Mouse (Mus musculus): ENCODE measurements at regions not wholly inside any gene's neighbourhood (a gene's known extent, or its start where the extent isn't known, plus 50 kb on each side); places are given as distances from the start of the nearest gene placed in this dataset.

GRCm38 (mm10) chr3:9148605-9149004 is 461.3 kb downstream of the Zfp704 start:
- 86% methylated on average over 5 of the region's 5 CpGs for WGBS
- H3K9me3 ChIP-seq (replicated peaks; ENCODE audit: control insufficient read depth, low read length), result no peaks in the 10 kb centered on the region

DNA sequence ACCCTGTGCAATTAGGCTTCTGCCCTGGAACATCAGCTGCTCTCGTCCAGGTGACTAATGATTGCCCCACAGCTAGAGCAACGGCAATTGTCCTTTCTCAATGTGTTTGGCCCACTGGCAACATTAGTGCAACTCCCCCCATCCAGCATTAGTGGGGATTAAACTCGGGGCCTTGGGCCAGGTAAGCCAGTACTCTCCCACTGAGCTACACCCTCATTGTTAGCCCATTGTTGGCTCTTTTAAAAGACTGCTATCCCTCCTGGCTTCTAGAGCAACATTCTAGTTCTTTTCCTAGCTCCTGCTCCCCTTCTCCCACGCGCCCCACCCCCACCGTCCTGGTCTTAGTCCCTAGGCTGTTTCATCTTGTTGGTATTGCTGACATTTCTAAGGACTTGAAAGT is 463.4 kb downstream of the Zfp704 start:
- no peaks in the 10 kb centered on the region for H3K36me3 ChIP-seq (replicated peaks; ENCODE audit: control insufficient read depth, insufficient read depth, low read depth, low read length)
- no peaks in the 10 kb centered on the region for H3K4me1 ChIP-seq (ENCODE audit: control insufficient read depth, insufficient read depth, low read length)
- no peak overlapping the region for H3K9ac ChIP-seq (replicated peaks; ENCODE audit: low read length)
- H3K9me3 ChIP-seq (replicated peaks; ENCODE audit: control insufficient read depth, low read length), result no peaks in the 10 kb centered on the region
- no peak for ATAC-seq (replicated peaks; ENCODE audit: insufficient number of reproducible peaks, low FRiP score, low TSS enrichment, low read depth)
- no peaks in the 10 kb centered on the region for H3K27me3 ChIP-seq (ENCODE audit: control insufficient read depth, insufficient read depth, low read length)
- no peak overlapping the region for H3K4me3 ChIP-seq (ENCODE audit: low read depth, low read length)
- H3K4me2 ChIP-seq (ENCODE audit: low read depth, low read length), result no peak overlapping the region
- no peak for DNase-seq (ENCODE audit: low spot score)
- 58% methylated on average over 6 of the region's 6 CpGs for WGBS
- no peak overlapping the region for H3K27ac ChIP-seq (replicated peaks; ENCODE audit: low read depth, low read length)

More at GRCm38 (mm10) chr3:9148605-9149004, 461.3 kb downstream of the Zfp704 start:
- ATAC-seq (replicated peaks; ENCODE audit: insufficient number of reproducible peaks, low FRiP score, low TSS enrichment, low read depth) (no peak), DNase-seq (ENCODE audit: low spot score) (no peak)
- Histone ChIP-seq H3K36me3 (replicated peaks; ENCODE audit: control insufficient read depth, insufficient read depth, low read depth, low read length) (no peaks in the 10 kb centered on the region), H3K9ac (replicated peaks; ENCODE audit: low read length) (no peak overlapping the region), H3K4me3 (ENCODE audit: low read depth, low read length) (no peak overlapping the region), H3K27ac (replicated peaks; ENCODE audit: low read depth, low read length) (no peak overlapping the region), H3K4me2 (ENCODE audit: low read depth, low read length) (no peak overlapping the region), H3K4me1 (ENCODE audit: control insufficient read depth, insufficient read depth, low read length) (no peaks in the 10 kb centered on the region), H3K27me3 (ENCODE audit: control insufficient read depth, insufficient read depth, low read length) (no peaks in the 10 kb centered on the region)

DNA sequence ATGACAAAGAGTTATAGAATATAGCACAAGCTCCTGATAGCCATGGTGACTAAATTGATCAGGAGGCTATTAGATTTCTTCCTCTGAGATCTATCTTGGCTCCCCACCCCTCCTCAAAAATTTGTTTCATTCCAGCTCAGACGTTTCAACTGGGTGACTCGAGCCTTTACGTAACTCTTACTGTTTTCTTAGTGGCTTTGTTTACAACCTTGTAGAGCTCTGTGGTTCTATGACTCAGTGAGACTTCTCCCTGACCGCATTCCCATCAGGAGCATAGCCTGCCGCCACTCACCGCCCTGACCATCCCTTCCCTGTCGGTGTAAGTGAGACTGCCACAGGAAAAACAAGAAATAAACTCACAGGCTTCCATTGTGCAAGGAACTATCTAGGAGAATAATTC is 464.3 kb downstream of the Zfp704 start:
- no peak overlapping the region for H3K4me2 ChIP-seq (ENCODE audit: low read depth, low read length)
- H3K4me1 ChIP-seq (ENCODE audit: control insufficient read depth, insufficient read depth, low read length), result no peaks in the 10 kb centered on the region
- H3K27me3 ChIP-seq (ENCODE audit: control insufficient read depth, insufficient read depth, low read length), result no peaks in the 10 kb centered on the region
- H3K4me3 ChIP-seq (ENCODE audit: low read depth, low read length), result no peak overlapping the region
- ATAC-seq (replicated peaks; ENCODE audit: insufficient number of reproducible peaks, low FRiP score, low TSS enrichment, low read depth) (no peak), DNase-seq (ENCODE audit: low spot score) (no peak)
- H3K27ac ChIP-seq (replicated peaks; ENCODE audit: low read depth, low read length), result no peak overlapping the region
- no peak overlapping the region for H3K9ac ChIP-seq (replicated peaks; ENCODE audit: low read length)
- 86% methylated on average over 7 of the region's 7 CpGs for WGBS
- H3K9me3 ChIP-seq (replicated peaks; ENCODE audit: control insufficient read depth, low read length), result no peaks in the 10 kb centered on the region
- H3K36me3 ChIP-seq (replicated peaks; ENCODE audit: control insufficient read depth, insufficient read depth, low read depth, low read length), result no peaks in the 10 kb centered on the region

DNA sequence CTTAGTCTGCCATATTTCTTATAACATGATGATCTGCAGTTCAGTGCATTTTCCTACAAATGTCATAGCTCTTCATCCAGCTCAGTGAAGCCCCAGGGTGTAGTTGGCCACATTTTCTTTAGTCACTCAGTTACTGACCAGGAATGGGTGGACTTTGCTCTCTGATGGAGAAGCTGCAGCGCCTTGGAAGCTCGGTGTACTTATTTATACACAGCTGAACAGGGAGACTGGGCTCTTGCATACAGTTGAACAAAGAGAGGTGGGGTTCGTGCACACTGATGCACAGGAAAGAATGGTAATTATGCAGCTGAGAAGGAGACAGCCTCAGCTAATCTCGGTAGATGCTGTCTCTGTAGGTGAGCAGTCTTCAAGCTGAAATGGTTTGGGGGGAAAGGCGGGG is 468.0 kb downstream of the Zfp704 start:
- Histone ChIP-seq H3K27me3 (ENCODE audit: control insufficient read depth, insufficient read depth, low read length) (no peaks in the 10 kb centered on the region), H3K9ac (replicated peaks; ENCODE audit: low read length) (no peak overlapping the region), H3K9me3 (replicated peaks; ENCODE audit: control insufficient read depth, low read length) (no peaks in the 10 kb centered on the region), H3K4me1 (ENCODE audit: control insufficient read depth, insufficient read depth, low read length) (no peaks in the 10 kb centered on the region), H3K27ac (replicated peaks; ENCODE audit: low read depth, low read length) (no peak overlapping the region), H3K4me2 (ENCODE audit: low read depth, low read length) (no peak overlapping the region), H3K36me3 (replicated peaks; ENCODE audit: control insufficient read depth, insufficient read depth, low read depth, low read length) (no peaks in the 10 kb centered on the region), H3K4me3 (ENCODE audit: low read depth, low read length) (no peak overlapping the region)
- DNase-seq (ENCODE audit: low spot score), result no peak
- 77% methylated on average over 5 of the region's 5 CpGs for WGBS
- no peak for ATAC-seq (replicated peaks; ENCODE audit: insufficient number of reproducible peaks, low FRiP score, low TSS enrichment, low read depth)

- no peaks in the 10 kb centered on the region for H3K36me3 ChIP-seq (replicated peaks; ENCODE audit: control insufficient read depth, insufficient read depth, low read depth, low read length)
- H3K9me3 ChIP-seq (replicated peaks; ENCODE audit: control insufficient read depth, low read length), result no peaks in the 10 kb centered on the region
- H3K4me2 ChIP-seq (ENCODE audit: low read depth, low read length), result no peak overlapping the region
- WGBS, result 84% methylated on average over 22 of the region's 22 CpGs
- H3K27ac ChIP-seq (replicated peaks; ENCODE audit: low read depth, low read length), result no peak overlapping the region
- no peak overlapping the region for H3K4me3 ChIP-seq (ENCODE audit: low read depth, low read length)
- H3K4me1 ChIP-seq (ENCODE audit: control insufficient read depth, insufficient read depth, low read length), result no peaks in the 10 kb centered on the region
- DNase-seq (ENCODE audit: low spot score) (no peak), ATAC-seq (replicated peaks; ENCODE audit: insufficient number of reproducible peaks, low FRiP score, low TSS enrichment, low read depth) (no peak)
- H3K9ac ChIP-seq (replicated peaks; ENCODE audit: low read length), result no peak overlapping the region
- no peaks in the 10 kb centered on the region for H3K27me3 ChIP-seq (ENCODE audit: control insufficient read depth, insufficient read depth, low read length)
These were observed 472.6 kb downstream of the Zfp704 start for GRCm38 (mm10) chr3:9137131-9137874.

GRCm38 (mm10) chr3:9133991-9134390 is 475.9 kb downstream of the Zfp704 start:
- Histone ChIP-seq H3K4me2 (ENCODE audit: low read depth, low read length) (no peak overlapping the region), H3K9me3 (replicated peaks; ENCODE audit: control insufficient read depth, low read length) (no peaks in the 10 kb centered on the region), H3K27me3 (ENCODE audit: control insufficient read depth, insufficient read depth, low read length) (no peaks in the 10 kb centered on the region), H3K4me1 (ENCODE audit: control insufficient read depth, insufficient read depth, low read length) (no peaks in the 10 kb centered on the region), H3K27ac (replicated peaks; ENCODE audit: low read depth, low read length) (no peak overlapping the region), H3K36me3 (replicated peaks; ENCODE audit: control insufficient read depth, insufficient read depth, low read depth, low read length) (no peaks in the 10 kb centered on the region), H3K9ac (replicated peaks; ENCODE audit: low read length) (no peak overlapping the region), H3K4me3 (ENCODE audit: low read depth, low read length) (no peak overlapping the region)
- 83% methylated on average over 12 of the region's 12 CpGs for WGBS
- no peak for ATAC-seq (replicated peaks; ENCODE audit: insufficient number of reproducible peaks, low FRiP score, low TSS enrichment, low read depth)
- DNase-seq (ENCODE audit: low spot score), result no peak

GRCm38 (mm10) chr3:9132104-9132751 is 477.7 kb downstream of the Zfp704 start:
- WGBS, result 78% methylated on average over 12 of the region's 12 CpGs
- Histone ChIP-seq H3K9me3 (replicated peaks; ENCODE audit: control insufficient read depth, low read length) (no peaks in the 10 kb centered on the region), H3K27me3 (ENCODE audit: control insufficient read depth, insufficient read depth, low read length) (no peaks in the 10 kb centered on the region), H3K27ac (replicated peaks; ENCODE audit: low read depth, low read length) (no peak overlapping the region), H3K36me3 (replicated peaks; ENCODE audit: control insufficient read depth, insufficient read depth, low read depth, low read length) (no peaks in the 10 kb centered on the region), H3K4me3 (ENCODE audit: low read depth, low read length) (no peak overlapping the region), H3K4me2 (ENCODE audit: low read depth, low read length) (no peak overlapping the region), H3K9ac (replicated peaks; ENCODE audit: low read length) (no peak overlapping the region), H3K4me1 (ENCODE audit: control insufficient read depth, insufficient read depth, low read length) (no peaks in the 10 kb centered on the region)
- DNase-seq (ENCODE audit: low spot score) (no peak), ATAC-seq (replicated peaks; ENCODE audit: insufficient number of reproducible peaks, low FRiP score, low TSS enrichment, low read depth) (0 out of 2 replicates have a peak, but pooled peaks have one; percentile 48)

DNA sequence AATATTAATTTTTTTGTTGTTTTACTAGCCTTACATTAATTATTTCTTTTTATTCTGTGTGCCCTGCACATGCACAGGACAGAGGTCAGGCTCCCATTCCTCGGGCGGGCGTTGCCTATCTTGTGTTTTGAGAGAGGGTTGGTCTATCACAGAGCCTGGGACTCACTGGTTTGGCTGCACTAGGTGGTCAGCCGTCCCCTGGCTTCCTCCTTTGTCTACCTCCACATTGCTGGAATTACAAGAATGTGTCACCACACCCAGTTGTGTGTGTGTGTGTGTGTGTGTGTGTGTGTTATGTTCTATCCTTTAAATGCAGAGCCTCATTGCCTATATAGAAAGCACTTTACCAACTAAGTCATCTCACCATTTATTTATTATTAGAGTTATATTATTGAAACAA is 478.5 kb downstream of the Zfp704 start:
- no peak overlapping the region for H3K27ac ChIP-seq (replicated peaks; ENCODE audit: low read depth, low read length)

More for the DNA sequence above, 478.5 kb downstream of the Zfp704 start:
- WGBS, result 73% methylated on average over 4 of the region's 4 CpGs
- H3K4me1 ChIP-seq (ENCODE audit: control insufficient read depth, insufficient read depth, low read length), result no peaks in the 10 kb centered on the region
- ATAC-seq (replicated peaks; ENCODE audit: insufficient number of reproducible peaks, low FRiP score, low TSS enrichment, low read depth) (no peak), DNase-seq (ENCODE audit: low spot score) (no peak)
- no peaks in the 10 kb centered on the region for H3K36me3 ChIP-seq (replicated peaks; ENCODE audit: control insufficient read depth, insufficient read depth, low read depth, low read length)
- no peaks in the 10 kb centered on the region for H3K9me3 ChIP-seq (replicated peaks; ENCODE audit: control insufficient read depth, low read length)
- H3K9ac ChIP-seq (replicated peaks; ENCODE audit: low read length), result no peak overlapping the region
- no peak overlapping the region for H3K4me3 ChIP-seq (ENCODE audit: low read depth, low read length)
- no peaks in the 10 kb centered on the region for H3K27me3 ChIP-seq (ENCODE audit: control insufficient read depth, insufficient read depth, low read length)
- no peak overlapping the region for H3K4me2 ChIP-seq (ENCODE audit: low read depth, low read length)
